Comparison of ENCODE assay signal across 18 mouse cellular contexts in genomic region chr11:103073671-103074070, GRCm38 (mm10). TPM values are rescaled to one million over a fixed set of nuclear protein-coding genes. Genes with fewer than 3 reads are reported as not detected.
DNase-seq lines count a peak whose midpoint lies in the region; ATAC-seq and TF ChIP-seq lines count a peak whose summit lies in the region.
"Had no signal": no experiment of that assay in that cellular context is flagged by ENCODE, and none has a peak within 500 bp of the region (broad histone marks: within the 10 kb centered on the region; RNA-seq: fewer than 3 reads in every experiment).

No protein-coding gene starts in this region.

- H3K9ac ChIP-seq in heart, postnatal 0 days (replicated peaks; ENCODE audit: low read depth, low read length), result no peak overlapping the region
- H3K9ac ChIP-seq: embryonic facial prominence, embryonic 13.5 days; forebrain, embryonic 12.5 days; hindbrain, embryonic 15.5 days had no signal

- H3K79me2 ChIP-seq in myocyte (ENCODE audit: control insufficient read depth, insufficient read depth), result no peaks in the 10 kb centered on the region

- intact Hi-C loops in heart, postnatal 25 days (cut with DNase I), result no loop called here

- H3K36me3 ChIP-seq in heart, postnatal 0 days (replicated peaks; ENCODE audit: control insufficient read depth, insufficient read depth, low read length), result peaks cover 68% of the 10 kb centered on the region
- H3K36me3 ChIP-seq in myocyte (ENCODE audit: control insufficient read depth, insufficient read depth), result peaks cover 48% of the 10 kb centered on the region

- ATAC-seq in heart, postnatal 0 days (ENCODE audit: insufficient read depth, low read depth), result no peak
- ATAC-seq: forebrain, embryonic 16.5 days; intestine, embryonic 16.5 days had no signal

- DNase-seq in cerebellum, adult 11-12 months, result peak; percentile 8
- no peak for DNase-seq in cerebellum, adult 18-20 months
- DNase-seq in heart, adult 11 months, result peak; percentile 93
- no peak for DNase-seq in heart, postnatal 25 days (ENCODE audit: low spot score)
- no peak for DNase-seq in heart, postnatal 0 days (ENCODE audit: low spot score)
- no peak for DNase-seq in heart, adult 18-20 months
- DNase-seq: adrenal gland, postnatal 25 days; cerebellum, adult 8-10 months; cerebellum, postnatal 25 days; heart, postnatal 10 days; kidney, adult 2 months had no signal

- no peak overlapping the region for H3K27ac ChIP-seq in heart, postnatal 0 days (ENCODE audit: low read depth)
- H3K27ac ChIP-seq: embryonic facial prominence, embryonic 13.5 days; forebrain, embryonic 12.5 days; hindbrain, embryonic 10.5 days; hindbrain, embryonic 15.5 days had no signal

- H3ac ChIP-seq in myocyte (ENCODE audit: control insufficient read depth, insufficient read length), result no peak overlapping the region

- no peaks in the 10 kb centered on the region for H3K4me1 ChIP-seq in heart, postnatal 0 days (ENCODE audit: control insufficient read depth, insufficient read depth)
- H3K4me1 ChIP-seq: hindbrain, embryonic 15.5 days had no signal

- no peaks in the 10 kb centered on the region for H3K27me3 ChIP-seq in heart, postnatal 0 days (ENCODE audit: control insufficient read depth, insufficient read depth, low read length)
- no peaks in the 10 kb centered on the region for H3K27me3 ChIP-seq in myocyte (ENCODE audit: control insufficient read depth, insufficient read depth, insufficient read length)
- H3K27me3 ChIP-seq: hindbrain, embryonic 15.5 days had no signal

- H3K4me2 ChIP-seq in heart, postnatal 0 days (ENCODE audit: low read depth, low read length), result 0 out of 2 replicates have a peak overlapping the region, but pooled peaks have one; percentile 44
- H3K4me2 ChIP-seq in myocyte (ENCODE audit: low read depth), result no peak overlapping the region
- H3K4me2 ChIP-seq: embryonic facial prominence, embryonic 13.5 days; forebrain, embryonic 12.5 days; hindbrain, embryonic 15.5 days had no signal

- TF ChIP-seq POLR2A in myocyte (IDR thresholded peaks at IDR 0.05; ENCODE audit: insufficient read length, low read depth), result peak; percentile 31

- H3K9me3 ChIP-seq in heart, postnatal 0 days (replicated peaks; ENCODE audit: control insufficient read depth, low read length), result no peaks in the 10 kb centered on the region
- H3K9me3 ChIP-seq: embryonic facial prominence, embryonic 13.5 days; forebrain, embryonic 12.5 days; hindbrain, embryonic 10.5 days; hindbrain, embryonic 15.5 days had no signal

- no peak for TF ChIP-seq EP300 in heart, postnatal 0 days (IDR thresholded peaks at IDR 0.05; ENCODE audit: low read depth)

- TF ChIP-seq CTCF in heart, postnatal 0 days (IDR thresholded peaks at IDR 0.05; ENCODE audit: low read depth), result no peak

- H3K4me3 ChIP-seq in heart, postnatal 0 days (ENCODE audit: low read depth, low read length), result no peak overlapping the region
- no peak overlapping the region for H3K4me3 ChIP-seq in myocyte
- H3K4me3 ChIP-seq: embryonic facial prominence, embryonic 13.5 days; forebrain, embryonic 12.5 days; hindbrain, embryonic 10.5 days; hindbrain, embryonic 15.5 days had no signal

- 61% methylated on average over 7 of the region's 7 CpGs for WGBS in heart, postnatal 0 days

TF ChIP-seq in myocyte, 11 proteins besides CTCF, POLR2A, EP300 and RAD21:
- TF ChIP-seq E2F4 (IDR thresholded peaks at IDR 0.05; ENCODE audit: insufficient read depth) (no peak), TCF12 (IDR thresholded peaks at IDR 0.05; ENCODE audit: insufficient read depth, poor library complexity, severe bottlenecking) (no peak), SRF (IDR thresholded peaks at IDR 0.05; ENCODE audit: control insufficient read depth, insufficient read length, low read depth) (no peak), CEBPB (IDR thresholded peaks at IDR 0.05; ENCODE audit: insufficient read depth, poor library complexity, severe bottlenecking) (no peak), MYOD1 (IDR thresholded peaks at IDR 0.05; ENCODE audit: control insufficient read depth in 1 of 3, insufficient read length in 2 of 3, low read depth in 2 of 3) (no peak), MYOG (IDR thresholded peaks at IDR 0.05; ENCODE audit: control insufficient read depth in 1 of 3, insufficient read depth in 1 of 3, insufficient read length in 2 of 3, low read depth in 2 of 3) (no peak), TCF3 (IDR thresholded peaks at IDR 0.05; ENCODE audit: insufficient read length, low read depth) (no peak), POLR2AphosphoS2 (IDR thresholded peaks at IDR 0.05; ENCODE audit: insufficient read length, low read depth) (no peak), REST (IDR thresholded peaks at IDR 0.05; ENCODE audit: insufficient read depth, insufficient read length) (no peak), USF1 (IDR thresholded peaks at IDR 0.05; ENCODE audit: low read depth) (no peak), MAX (IDR thresholded peaks at IDR 0.05; ENCODE audit: low read depth) (no peak)

RNA-seq across cellular contexts. Expression of gene Plcd3, which starts 27.8 kb away (rescaled TPM):
- 10 to 100 TPM; 14.7 to 16.3 TPM for total RNA-seq in heart, postnatal 25 days (2021)
- 27.0 and 38.9 TPM in 2 replicates for total RNA-seq in heart, postnatal 0 days (2014; rRNA removed; ENCODE audit: low replicate concordance)
- 14.5 and 16.3 TPM in 2 replicates for polyA plus RNA-seq in heart, postnatal 0 days (2015; fragmentation: Nextera tagmentation; extraction: Ambion mirVana)
- total RNA-seq in heart, adult 18-20 months (2021), result 10 to 100 TPM; 11.0 to 14.5 TPM
- 20.6 TPM for polyA plus RNA-seq in myocyte (2012; fragmentation: generic; extraction: Trizol)

RNA-seq across cellular contexts. Expression of gene Acbd4, which starts 27.8 kb away (rescaled TPM):
- 10 to 100 TPM; 36.7 to 39.0 TPM for total RNA-seq in heart, postnatal 25 days (2021)
- total RNA-seq in heart, postnatal 0 days (2014; rRNA removed; ENCODE audit: low replicate concordance), result 16.3 and 20.0 TPM in 2 replicates
- 21.6 and 22.2 TPM in 2 replicates for polyA plus RNA-seq in heart, postnatal 0 days (2015; fragmentation: Nextera tagmentation; extraction: Ambion mirVana)
- 10 to 100 TPM; 28.6 to 41.4 TPM for total RNA-seq in heart, adult 18-20 months (2021)
- polyA plus RNA-seq in myocyte (2012; fragmentation: generic; extraction: Trizol), result 55.2 TPM

RNA-seq across cellular contexts. Expression of gene Hexim1, which starts 42.4 kb away (rescaled TPM):
- total RNA-seq in heart, postnatal 25 days (2021), result 10 to 100 TPM; 17.5 to 18.8 TPM
- 9.0 and 11.0 TPM in 2 replicates for total RNA-seq in heart, postnatal 0 days (2014; rRNA removed; ENCODE audit: low replicate concordance)
- polyA plus RNA-seq in heart, postnatal 0 days (2015; fragmentation: Nextera tagmentation; extraction: Ambion mirVana), result 3.2 and 3.3 TPM in 2 replicates
- 10 to 100 TPM; 20.0 to 21.5 TPM for total RNA-seq in heart, adult 18-20 months (2021)
- 18.7 TPM for polyA plus RNA-seq in myocyte (2012; fragmentation: generic; extraction: Trizol)

RNA-seq across cellular contexts. Expression of gene Dcakd, which starts 45.5 kb away (rescaled TPM):
- total RNA-seq in heart, postnatal 25 days (2021), result 10 to 100 TPM; 83.5 to 84.3 TPM
- total RNA-seq in heart, postnatal 0 days (2014; rRNA removed; ENCODE audit: low replicate concordance), result 53.5 and 64.0 TPM in 2 replicates
- polyA plus RNA-seq in heart, postnatal 0 days (2015; fragmentation: Nextera tagmentation; extraction: Ambion mirVana), result 45.2 and 50.4 TPM in 2 replicates
- 10 to 100 TPM; 60.9 to 72.9 TPM for total RNA-seq in heart, adult 18-20 months (2021)
- 199 TPM for polyA plus RNA-seq in myocyte (2012; fragmentation: generic; extraction: Trizol)

RNA-seq across cellular contexts. Expression of gene Nmt1, which starts 45.7 kb away (rescaled TPM):
- 10 to 100 TPM; 65.2 to 66.1 TPM for total RNA-seq in heart, postnatal 25 days (2021)
- total RNA-seq in heart, postnatal 0 days (2014; rRNA removed; ENCODE audit: low replicate concordance), result 47.6 and 63.6 TPM in 2 replicates
- polyA plus RNA-seq in heart, postnatal 0 days (2015; fragmentation: Nextera tagmentation; extraction: Ambion mirVana), result 46.6 and 50.0 TPM in 2 replicates
- 10 to 100 TPM; 67.5 to 74.8 TPM for total RNA-seq in heart, adult 18-20 months (2021)
- polyA plus RNA-seq in myocyte (2012; fragmentation: generic; extraction: Trizol), result 77.1 TPM

Comparison
In these comparisons a context has a peak if more than half of its experiments do, and no peak if none do; other contexts are left out.
1. DNase-seq: peak in cerebellum, adult 11-12 months (single experiment) and heart, adult 11 months (single experiment); none in cerebellum, adult 18-20 months (0 of 2), heart, postnatal 25 days (single experiment), heart, postnatal 0 days (single experiment) and heart, adult 18-20 months (0 of 2).